Mouse (Mus musculus) heart, postnatal 0 days (tissue): ENCODE measurements around the gene Prkag1.

Source experiments
- CTCF ChIP-seq: IDR thresholded peaks from 2 replicates; pipeline ENCODE4 v1.5.1; 2016; ENCODE audit warnings: antibody characterized with exemption, control low read depth, low read depth
- EP300 ChIP-seq: IDR thresholded peaks from 2 replicates; pipeline ENCODE4 v1.6.1; 2016; ENCODE audit warnings: antibody characterized with exemption, low read depth

DNA sequence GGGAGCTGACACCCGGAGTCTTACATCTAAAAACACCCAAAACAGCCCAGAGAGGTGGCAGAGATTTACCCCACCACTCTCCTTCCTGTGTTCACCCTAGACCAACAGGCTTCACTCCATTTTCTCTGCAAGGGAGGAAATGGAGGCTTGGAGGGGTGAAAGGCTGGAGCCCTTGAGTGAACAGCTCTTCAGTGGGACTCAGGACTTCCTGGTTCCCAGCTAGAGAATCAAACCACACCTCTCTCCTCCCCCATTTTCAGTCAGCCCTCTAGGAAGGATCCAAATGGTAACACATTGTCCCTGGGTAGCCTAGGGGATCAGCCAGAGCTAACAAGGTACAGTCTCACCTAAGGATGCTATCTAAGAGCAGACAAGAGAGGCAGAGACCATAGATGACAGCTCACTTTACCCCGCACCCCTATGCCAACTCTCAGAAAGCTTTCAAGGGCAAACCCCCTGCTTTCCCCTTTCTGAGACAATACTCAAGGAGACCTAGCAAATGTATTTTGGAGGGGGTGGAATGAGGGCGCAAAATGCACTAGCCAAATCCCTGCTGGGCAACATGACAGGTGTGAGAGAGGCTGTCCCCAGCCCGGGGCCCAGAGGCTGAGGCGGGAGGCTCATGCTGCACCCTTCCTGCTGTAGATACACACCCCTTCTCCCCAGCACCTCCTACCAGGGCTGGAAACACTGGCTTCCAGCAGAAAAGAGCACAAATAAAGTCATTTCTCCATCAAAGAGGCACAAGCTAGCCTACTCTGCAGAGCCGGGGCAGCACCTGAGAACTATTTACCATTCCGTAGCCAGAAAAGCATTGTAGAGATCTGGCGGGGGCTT is 38.2 kb upstream of the Prkag1 start:
- TF ChIP-seq CTCF (no peak), EP300 (no peak)
